Mouse (Mus musculus) embryonic facial prominence, embryonic 11.5 days (tissue): ENCODE data around the gene 1700102P08Rik. TPM values are rescaled to one million over a fixed set of nuclear protein-coding genes. Genes with fewer than 3 reads are reported as not detected.

Experiments used
- ATAC-seq: fragments of 200-750 bp; cut with Nextera tagmentation; replicated peaks from 2 replicates; pipeline ENCODE4 v1.8.0; 2017; ENCODE audit warnings: low read depth; ENCODE audit not compliant: insufficient number of reproducible peaks, low FRiP score, low TSS enrichment
- DNase-seq: peaks from one replicate; pipeline ENCODE4 v3.0.0-alpha.2; 2015; ENCODE audit warnings: low spot score
- H3K27ac ChIP-seq: fragments of 300-500 bp; sonication (generic); replicated peaks from 2 replicates; pipeline ENCODE4 v1.5.1; 2014; ENCODE audit warnings: mild to moderate bottlenecking, low read depth, low read length, control low read depth
- H3K27me3 ChIP-seq: fragments of 300-500 bp; sonication (generic); 2 replicates; pipeline ENCODE4 v1.6.1; 2014; ENCODE audit warnings: mild to moderate bottlenecking, low read length, moderate library complexity, mixed read lengths; ENCODE audit not compliant: control insufficient read depth, insufficient read depth
- H3K36me3 ChIP-seq: fragments of 300-500 bp; sonication (generic); replicated peaks from 2 replicates; pipeline ENCODE4 v1.6.1; 2014; ENCODE audit warnings: low read depth, mild to moderate bottlenecking, low read length, moderate library complexity, mixed read lengths; ENCODE audit not compliant: control insufficient read depth, insufficient read depth
- H3K4me1 ChIP-seq: fragments of 300-500 bp; sonication (generic); 2 replicates; pipeline ENCODE4 v1.6.1; 2014; ENCODE audit warnings: low read length, mixed read lengths; ENCODE audit not compliant: control insufficient read depth, insufficient read depth
- H3K4me2 ChIP-seq: fragments of 300-500 bp; sonication (generic); 2 replicates; pipeline ENCODE4 v1.6.1; 2014; ENCODE audit warnings: low read depth, mild to moderate bottlenecking, control low read depth, low read length, moderate library complexity
- H3K4me3 ChIP-seq: fragments of 300-500 bp; sonication (generic); 2 replicates; pipeline ENCODE4 v1.5.1; 2014; ENCODE audit warnings: low read depth, low read length, control low read depth
- H3K9ac ChIP-seq: fragments of 300-500 bp; sonication (generic); replicated peaks from 2 replicates; pipeline ENCODE4 v1.6.1; 2014; ENCODE audit warnings: mild to moderate bottlenecking, control low read depth, low read length
- H3K9me3 ChIP-seq: fragments of 300-500 bp; sonication (generic); replicated peaks from 2 replicates; pipeline ENCODE4 v1.6.1; 2016; ENCODE audit warnings: mild to moderate bottlenecking, low read length, inconsistent platforms, mixed read lengths; ENCODE audit not compliant: control insufficient read depth
- WGBS: fragments of 180-500 bp; shearing (Covaris S2); extraction: QIAGEN DNeasy Blood & Tissue Kit; methylation state at CpG from one replicate; pipeline ENCODE4 v1.1.7; 2014; 5-methylcytosine and 5-hydroxymethylcytosine counted together
- polyA plus RNA-seq: library from polyadenylated mRNA; unstranded; fragments of >200 nt; fragmentation: Nextera tagmentation; extraction: Ambion mirVana; gene quantifications from 2 replicates; pipeline ENCODE4 v1.2.1, GENCODE M21; 2014

The 1700102P08Rik gene
- polyA plus RNA-seq: 0.59 and 0.76 TPM in 2 replicates

DNA sequence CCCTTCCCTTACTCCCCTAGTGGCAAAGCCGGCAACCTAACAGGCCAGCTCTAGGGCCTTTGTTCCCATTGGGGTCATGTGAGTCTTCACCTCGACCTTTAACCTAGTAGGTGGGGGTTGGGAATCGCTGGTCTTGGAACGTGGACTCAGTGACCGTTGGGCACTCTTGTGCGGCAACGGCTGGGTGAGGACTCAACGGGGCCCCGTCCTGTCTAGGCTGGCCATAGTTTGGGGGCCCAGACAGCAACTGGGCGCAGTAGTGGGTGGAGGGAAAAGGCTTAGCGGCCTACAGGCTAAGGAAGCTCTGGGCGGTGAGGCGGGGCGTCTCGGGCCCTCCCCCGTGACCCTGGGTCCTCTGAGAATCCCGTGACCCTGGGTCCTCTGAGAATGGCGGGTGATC is at the start of gene 1700102P08Rik:
TSS of gene 1700102P08Rik (plus strand) at position 130 of the 400 bp plus-strand sequence.
- ATAC-seq: peak; percentile 59; the same call in 1 of the 2 replicates
- no peak within 1 kb of the TSS for H3K9ac ChIP-seq
- H3K27ac ChIP-seq: no peak within 1 kb of the TSS
- peaks cover 5% of the 10 kb centered on the region for H3K36me3 ChIP-seq
- no peak within 1 kb of the TSS for H3K4me2 ChIP-seq
- no peaks in the 10 kb centered on the region for H3K4me1 ChIP-seq
- WGBS: 51% methylated on average over 18 of the region's 18 CpGs
- no peak within 1 kb of the TSS for H3K4me3 ChIP-seq
- no peaks in the 10 kb centered on the region for H3K9me3 ChIP-seq
- no peak for DNase-seq
- H3K27me3 ChIP-seq: no peaks in the 10 kb centered on the region

DNA sequence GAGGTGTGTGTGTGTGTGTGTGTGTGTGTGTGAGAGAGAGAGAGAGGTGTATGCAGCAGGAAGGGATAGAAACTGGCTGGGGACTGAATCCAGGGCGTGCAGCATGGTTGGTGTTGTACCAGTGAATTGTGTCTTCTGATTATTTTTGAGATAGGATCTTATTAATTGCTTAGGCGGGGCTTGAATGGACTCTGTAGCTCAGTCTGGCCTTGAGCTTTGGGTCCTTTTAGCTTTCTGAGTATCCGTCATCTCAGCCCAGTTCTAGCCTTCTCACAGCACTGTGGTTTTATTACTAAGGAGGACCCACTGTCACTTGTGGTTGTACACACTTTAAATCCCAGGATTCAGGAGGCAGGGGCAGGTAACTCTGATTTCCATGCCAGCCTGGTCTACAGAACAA is 49.3 kb upstream of the 1700102P08Rik start:
- no peak for DNase-seq
- H3K4me2 ChIP-seq: no peak overlapping the region
- no peaks in the 10 kb centered on the region for H3K36me3 ChIP-seq
- no peak overlapping the region for H3K9ac ChIP-seq
- no peaks in the 10 kb centered on the region for H3K4me1 ChIP-seq
- H3K27me3 ChIP-seq: no peaks in the 10 kb centered on the region
- H3K27ac ChIP-seq: no peak overlapping the region
- 90% methylated on average over 3 of the region's 3 CpGs for WGBS
- H3K4me3 ChIP-seq: no peak overlapping the region
- ATAC-seq: no peak
- no peaks in the 10 kb centered on the region for H3K9me3 ChIP-seq

DNA sequence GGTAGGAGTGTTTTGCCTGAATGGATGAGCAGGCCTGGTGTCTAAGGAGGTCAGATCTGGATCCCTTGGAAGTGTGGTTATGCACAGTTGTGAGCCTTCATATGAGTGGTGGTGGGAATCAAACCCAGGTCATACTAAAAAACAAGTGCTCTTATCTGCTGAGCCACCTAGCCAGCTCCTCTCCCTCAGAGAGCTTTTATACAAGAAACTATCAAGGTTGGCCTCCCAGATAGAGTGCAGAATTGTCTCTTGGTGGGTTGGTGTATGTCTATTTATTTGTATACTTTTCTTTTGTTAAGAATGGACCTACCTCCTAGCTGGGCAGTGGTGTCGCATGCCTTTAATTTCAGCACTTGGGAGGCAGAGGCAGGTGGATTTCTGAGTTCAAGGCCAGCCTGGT is 48.8 kb upstream of the 1700102P08Rik start:
- H3K27me3 ChIP-seq: no peaks in the 10 kb centered on the region
- 100% methylated on average over 1 of the region's 1 CpGs for WGBS
- H3K4me2 ChIP-seq: no peak overlapping the region
- no peaks in the 10 kb centered on the region for H3K4me1 ChIP-seq
- H3K9me3 ChIP-seq: no peaks in the 10 kb centered on the region
- ATAC-seq (no peak), DNase-seq (no peak)
- no peak overlapping the region for H3K27ac ChIP-seq
- no peak overlapping the region for H3K9ac ChIP-seq
- no peak overlapping the region for H3K4me3 ChIP-seq
- no peaks in the 10 kb centered on the region for H3K36me3 ChIP-seq

DNA sequence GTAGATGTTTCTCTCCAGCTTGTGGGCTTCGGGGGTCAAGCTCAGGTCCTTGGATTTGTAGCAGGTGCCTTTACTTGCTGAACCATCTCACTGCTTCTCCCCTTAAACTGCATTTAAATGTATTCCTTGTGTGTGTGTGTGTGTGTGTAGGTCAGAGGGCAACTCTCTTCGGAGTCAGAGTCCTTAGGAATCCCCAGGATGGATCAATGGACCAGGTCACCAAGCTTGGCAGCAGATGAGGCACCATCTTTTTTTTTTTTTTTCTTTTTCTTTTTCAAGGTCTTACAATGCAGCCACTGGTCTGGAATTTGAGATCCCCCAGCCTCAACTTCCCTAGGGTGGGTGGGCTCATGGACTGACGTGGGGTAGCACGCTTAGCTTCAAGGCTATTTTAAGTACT is 48.1 kb upstream of the 1700102P08Rik start:
- no peak for DNase-seq
- WGBS: 80% methylated on average over 4 of the region's 4 CpGs
- no peak overlapping the region for H3K9ac ChIP-seq
- H3K4me1 ChIP-seq: no peaks in the 10 kb centered on the region
- no peak overlapping the region for H3K27ac ChIP-seq
- H3K9me3 ChIP-seq: no peaks in the 10 kb centered on the region
- no peaks in the 10 kb centered on the region for H3K27me3 ChIP-seq
- ATAC-seq: no peak
- H3K4me2 ChIP-seq: no peak overlapping the region
- H3K36me3 ChIP-seq: no peaks in the 10 kb centered on the region
- no peak overlapping the region for H3K4me3 ChIP-seq

DNA sequence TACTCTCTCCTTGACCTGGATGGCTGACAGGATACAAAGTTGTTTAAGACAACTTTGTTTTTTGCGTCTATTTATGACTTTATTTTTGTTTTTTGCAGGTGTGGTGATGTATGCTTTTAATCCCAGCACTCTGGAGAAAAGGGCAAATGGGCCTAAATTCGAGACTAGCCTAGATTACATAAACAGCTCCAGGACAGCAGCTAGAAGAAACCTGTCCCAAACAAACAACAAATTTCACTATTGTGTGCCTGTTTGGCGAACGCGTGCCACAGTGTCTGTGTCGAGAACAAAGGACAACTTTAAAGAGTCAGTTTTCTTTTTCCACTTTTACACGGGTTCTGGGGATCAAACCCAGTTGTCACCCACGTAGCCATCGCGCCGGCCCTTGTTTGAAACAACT is 45.6 kb upstream of the 1700102P08Rik start:
- Histone ChIP-seq H3K27me3 (no peaks in the 10 kb centered on the region), H3K9ac (peak overlapping the region; percentile 86), H3K9me3 (no peaks in the 10 kb centered on the region), H3K27ac (peak overlapping the region; percentile 83), H3K36me3 (peaks cover 10% of the 10 kb centered on the region; the same call in 1 of the 2 replicates), H3K4me3 (peak overlapping the region; percentile 89), H3K4me1 (no peaks in the 10 kb centered on the region), H3K4me2 (peak overlapping the region; percentile 69)
- WGBS: 5% methylated on average over 11 of the region's 11 CpGs
- ATAC-seq (no peak), DNase-seq (no peak)

DNA sequence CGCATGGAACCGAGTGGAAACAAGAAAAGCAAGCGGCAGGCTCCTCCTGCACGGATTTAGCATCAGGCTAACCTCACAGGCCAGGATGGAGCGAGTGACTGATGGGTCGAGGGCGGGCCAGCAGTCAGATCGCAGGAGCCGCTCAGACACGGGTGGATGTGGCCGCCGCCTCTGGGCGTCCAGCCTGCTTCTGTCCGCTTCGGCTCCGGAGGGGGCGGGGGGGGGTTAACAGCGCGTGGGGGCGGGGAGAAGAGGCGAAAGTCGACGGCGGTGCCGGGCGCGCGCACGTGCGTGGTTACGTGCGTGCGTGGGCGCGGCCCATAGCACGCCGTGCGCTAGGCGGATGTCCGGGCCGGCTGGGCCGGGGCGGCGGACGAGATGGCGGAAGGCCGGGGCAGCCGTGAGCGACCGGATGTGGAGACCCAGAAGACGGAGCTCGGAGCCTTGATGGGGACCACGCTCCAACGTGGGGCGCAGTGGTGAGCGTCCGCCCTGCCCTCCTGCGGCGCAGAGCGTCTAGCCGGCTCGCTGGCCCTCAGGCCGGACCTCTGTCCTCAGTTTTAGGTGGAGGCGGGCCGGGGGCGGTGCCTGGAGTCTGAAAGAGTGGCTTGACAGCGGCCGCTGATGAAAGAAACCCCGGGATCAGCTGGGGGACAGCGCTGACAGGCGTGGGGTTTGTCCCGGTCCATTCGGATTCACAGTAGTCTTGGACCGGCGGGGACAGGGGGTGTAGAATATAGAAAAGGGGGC is 44.9 kb upstream of the 1700102P08Rik start, which contains the start of gene Usp4:
TSS of gene Usp4 (plus strand) at position 314 of the 750 bp plus-strand sequence.
- Histone ChIP-seq H3K36me3 (peaks cover 15% of the 10 kb centered on the region; the same call in 1 of the 2 replicates), H3K4me3 (peak within 1 kb of the TSS; percentile 89), H3K9me3 (no peaks in the 10 kb centered on the region), H3K27ac (peak within 1 kb of the TSS; percentile 83), H3K4me1 (no peaks in the 10 kb centered on the region), H3K9ac (peak within 1 kb of the TSS; percentile 86), H3K4me2 (peak within 1 kb of the TSS; percentile 69), H3K27me3 (no peaks in the 10 kb centered on the region)
- WGBS: 1% methylated on average over 75 of the region's 75 CpGs
- DNase-seq (peak; percentile 95), ATAC-seq (peak; percentile 96)

DNA sequence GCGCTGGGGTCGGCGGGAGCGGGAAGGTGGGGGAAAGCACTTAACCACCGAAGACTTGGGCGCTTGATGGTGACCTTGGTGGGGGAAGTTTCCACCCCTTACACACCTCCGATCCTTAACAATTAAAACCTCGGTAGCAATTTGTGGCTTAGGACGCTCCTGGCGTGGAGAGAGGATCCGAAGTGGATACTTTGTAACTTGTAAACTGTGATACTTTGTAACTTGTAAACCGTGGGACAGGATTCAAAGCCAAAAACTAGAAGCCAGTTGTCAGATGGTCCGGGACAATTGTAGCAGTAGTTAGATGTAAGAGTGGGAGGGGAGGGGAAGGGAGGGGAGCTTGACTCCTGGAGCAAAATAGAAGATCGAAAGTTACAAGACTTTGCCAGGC is 44.3 kb upstream of the 1700102P08Rik start:
- Histone ChIP-seq H3K27me3 (no peaks in the 10 kb centered on the region), H3K27ac (peak overlapping the region; percentile 83; the same call in 1 of the 2 replicates), H3K4me2 (peak overlapping the region; percentile 69), H3K9me3 (no peaks in the 10 kb centered on the region), H3K9ac (peak overlapping the region; percentile 86), H3K36me3 (peaks cover 15% of the 10 kb centered on the region; the same call in 1 of the 2 replicates), H3K4me1 (no peaks in the 10 kb centered on the region), H3K4me3 (peak overlapping the region; percentile 89)
- WGBS: 10% methylated on average over 14 of the region's 14 CpGs
- DNase-seq (no peak), ATAC-seq (no peak)

DNA sequence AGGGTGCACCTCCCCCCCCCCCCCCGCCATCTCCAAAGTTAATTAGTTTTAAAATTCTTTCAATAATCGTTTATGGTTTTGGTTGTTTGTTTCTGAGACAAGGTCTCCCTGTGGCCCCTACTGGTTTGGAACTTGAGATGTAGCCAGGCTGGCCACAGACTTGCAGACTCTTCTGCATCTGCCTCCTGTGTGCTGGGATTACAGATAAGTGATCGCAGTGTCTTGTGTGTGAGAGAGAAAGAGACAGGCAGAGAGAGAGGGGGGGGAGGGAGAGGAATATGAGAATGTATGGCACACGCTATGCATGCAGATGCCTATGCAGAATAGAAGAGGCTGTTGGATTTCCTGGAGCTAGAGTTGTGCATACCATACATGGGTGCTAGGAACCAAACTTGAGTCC is 42.9 kb upstream of the 1700102P08Rik start:
- Histone ChIP-seq H3K4me1 (no peaks in the 10 kb centered on the region), H3K9me3 (no peaks in the 10 kb centered on the region), H3K27me3 (no peaks in the 10 kb centered on the region), H3K9ac (no peak overlapping the region), H3K4me2 (no peak overlapping the region), H3K4me3 (no peak overlapping the region), H3K27ac (no peak overlapping the region), H3K36me3 (peaks cover 21% of the 10 kb centered on the region)
- ATAC-seq (no peak), DNase-seq (no peak)
- WGBS: 91% methylated on average over 4 of the region's 4 CpGs
